Mouse (Mus musculus): ENCODE data around the gene Hs6st3.

Hs6st3 gene

DNA sequence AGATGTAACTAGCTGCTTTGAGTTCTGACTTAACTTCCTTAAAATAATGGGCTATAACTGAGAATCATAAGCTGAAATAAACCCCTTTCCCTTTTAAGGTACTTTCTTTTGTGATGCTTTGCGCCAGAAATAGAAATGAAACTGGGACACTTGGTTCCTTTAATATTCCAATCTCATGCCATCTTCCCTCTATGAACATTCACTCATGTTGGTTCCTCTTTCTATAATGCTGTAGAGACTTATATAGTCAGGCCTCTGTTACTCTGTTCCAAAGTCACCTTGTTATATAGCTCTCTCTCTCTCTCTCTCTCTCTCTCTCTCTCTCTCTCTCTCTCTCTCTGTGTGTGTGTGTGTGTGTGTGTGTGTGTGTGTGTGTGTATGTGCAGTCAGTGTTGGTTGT, 504.7 kb downstream of the Hs6st3 start:
- DNase-seq (ENCODE audit: low read depth, low spot score), result no peak

DNA sequence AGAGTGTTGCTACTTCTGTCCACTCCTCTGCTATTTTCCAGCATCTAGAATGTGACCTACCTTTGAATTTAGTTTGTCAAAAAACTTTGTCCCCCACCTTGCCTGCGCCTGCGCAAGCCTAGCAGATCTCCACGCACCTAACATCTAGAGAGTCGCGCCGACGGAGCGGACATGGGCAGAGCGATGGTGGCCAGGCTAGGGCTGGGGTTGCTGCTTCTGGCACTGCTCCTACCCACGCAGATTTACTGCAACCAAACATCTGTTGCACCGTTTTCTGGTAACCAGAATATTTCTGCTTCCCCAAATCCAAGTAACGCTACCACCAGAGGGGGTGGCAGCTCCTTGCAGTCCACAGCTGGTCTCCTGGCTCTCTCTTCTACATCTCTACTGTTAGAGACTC, 505.7 kb downstream of the Hs6st3 start:
- DNase-seq (ENCODE audit: low read depth, low spot score), result no peak

DNA sequence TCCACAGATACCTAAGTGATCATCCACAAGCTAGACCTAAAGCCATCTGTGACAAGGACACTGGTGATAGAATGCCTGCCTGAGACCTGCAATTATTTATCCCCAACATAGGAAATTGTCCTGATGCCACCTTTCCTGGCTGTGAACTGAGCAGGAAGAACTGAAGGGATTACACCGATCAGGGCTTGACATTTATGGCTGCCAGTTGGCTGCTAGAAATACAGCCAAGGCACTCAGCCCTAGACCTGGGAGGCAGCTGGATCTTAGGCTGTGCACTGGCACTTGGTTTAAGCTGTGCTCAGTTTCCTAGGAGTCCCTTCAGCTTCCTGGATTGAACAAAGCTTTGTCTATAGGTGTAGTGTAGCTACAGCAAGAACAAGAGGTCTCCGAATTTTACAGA, 518.8 kb downstream of the Hs6st3 start:
- DNase-seq (ENCODE audit: low read depth, low spot score), result no peak

DNA sequence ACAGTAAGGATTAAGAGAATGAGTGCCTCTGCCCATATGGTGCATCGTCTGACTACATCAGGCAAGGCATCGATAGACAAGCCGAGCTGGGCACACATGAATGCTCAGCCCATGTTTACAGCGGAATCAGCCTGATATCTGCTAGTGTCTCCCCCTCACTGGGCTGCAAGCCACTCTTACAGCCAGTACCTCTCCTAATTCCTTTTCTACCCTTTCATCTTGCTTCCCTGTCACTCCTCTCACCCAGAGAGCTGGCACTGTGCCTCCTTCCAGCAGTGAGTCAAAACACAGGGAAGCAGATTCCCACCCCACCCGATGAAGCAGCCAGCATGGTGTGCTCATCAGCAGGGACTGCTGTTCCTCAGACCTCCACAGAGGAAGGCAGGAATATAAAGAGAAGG, 527.6 kb downstream of the Hs6st3 start:
- no peak for DNase-seq (ENCODE audit: low read depth, low spot score)

DNA sequence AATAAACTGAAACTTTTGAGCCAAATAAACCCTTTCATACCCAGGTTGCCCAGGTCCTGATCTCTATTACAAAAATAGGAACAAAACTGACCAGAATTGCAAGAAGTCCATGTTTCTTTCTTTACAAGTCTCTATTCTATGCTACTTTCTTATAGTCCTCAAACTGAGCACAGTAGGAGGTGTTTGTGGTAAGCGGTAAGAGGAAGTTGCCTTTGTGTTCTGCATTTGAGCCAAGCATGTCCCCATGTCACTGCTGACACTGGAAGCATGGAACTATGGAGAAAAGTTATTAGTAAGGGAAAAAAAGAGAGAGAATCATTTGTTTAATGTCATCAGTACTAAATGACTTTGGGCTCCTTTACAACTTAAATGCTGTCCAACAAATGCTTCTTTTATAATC, 529.3 kb downstream of the Hs6st3 start:
- DNase-seq (ENCODE audit: low read depth, low spot score), result no peak

DNA sequence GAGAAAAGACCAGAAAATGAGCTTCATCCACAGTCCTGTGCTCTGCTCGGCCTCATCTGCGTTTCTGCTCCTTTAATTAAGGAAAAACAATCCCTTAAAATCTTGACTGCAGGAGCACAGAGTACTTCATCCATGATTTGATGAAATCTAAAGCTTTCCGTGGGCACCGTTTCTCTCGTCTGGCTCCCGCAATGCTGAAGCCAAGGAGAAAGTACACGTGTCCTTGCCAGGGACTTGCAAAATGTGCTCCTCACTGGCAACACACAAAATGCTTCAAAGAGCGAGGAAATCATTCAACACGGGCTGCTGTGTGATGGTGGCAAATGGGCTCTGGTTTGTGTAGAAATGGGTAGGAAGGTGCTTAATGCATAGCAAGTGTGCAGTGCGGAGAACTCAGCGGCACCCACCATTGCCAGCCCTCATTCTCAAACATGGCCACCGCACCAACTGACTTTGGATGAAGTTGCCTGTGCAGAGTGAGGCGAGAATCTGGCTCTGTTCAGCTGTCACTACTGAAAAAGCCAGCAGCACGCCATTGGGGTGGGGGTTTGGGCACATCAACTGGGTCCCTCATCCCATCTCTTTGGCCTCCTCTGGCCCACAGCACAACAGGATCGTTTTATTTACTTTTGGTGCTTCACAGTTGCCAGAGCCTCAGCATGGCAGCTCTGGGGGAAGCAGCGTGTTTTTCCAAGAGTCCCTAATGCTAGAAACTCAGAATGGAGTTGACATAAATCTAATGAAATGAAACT, 532.9 kb downstream of the Hs6st3 start:
- no peak for DNase-seq (ENCODE audit: low read depth, low spot score)

DNA sequence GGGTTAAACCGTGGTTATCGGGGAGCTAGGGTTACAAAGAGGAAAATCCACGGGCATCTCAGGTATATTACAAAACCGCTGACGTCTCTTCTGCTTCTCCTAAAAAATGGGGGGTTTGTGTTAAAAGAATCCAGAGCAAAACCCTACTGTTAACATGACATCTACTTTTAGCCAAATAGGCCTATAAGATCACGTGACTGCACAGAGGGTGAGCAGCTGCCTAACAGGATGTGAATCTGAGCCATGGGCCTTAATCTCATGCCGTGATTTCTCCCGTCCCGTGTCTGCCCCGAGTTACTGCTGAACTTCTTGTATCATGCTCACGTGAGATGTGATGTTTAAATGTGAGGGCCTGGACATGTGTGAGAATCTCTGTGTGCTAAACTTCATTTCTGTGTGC, 540.4 kb downstream of the Hs6st3 start:
- DNase-seq (ENCODE audit: low read depth, low spot score), result no peak

DNA sequence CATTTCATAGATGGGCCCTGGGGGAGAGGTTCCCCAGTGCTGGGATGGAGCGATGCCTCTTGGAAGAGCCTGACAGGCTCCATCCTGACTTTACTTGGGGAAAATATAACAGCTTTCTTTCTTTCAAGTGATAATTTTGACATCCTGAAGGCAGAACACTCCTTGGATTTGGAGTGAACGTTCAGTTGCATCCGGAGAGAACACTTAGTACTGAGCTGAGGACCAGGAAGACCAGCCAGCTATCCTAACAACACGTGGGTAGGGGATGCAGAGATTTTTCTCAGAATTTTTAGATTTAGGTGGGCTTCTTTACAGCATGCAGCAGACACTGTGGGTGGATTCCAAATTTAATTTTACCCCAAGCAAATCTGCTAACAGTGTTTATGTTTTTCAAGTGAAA, 541.9 kb downstream of the Hs6st3 start:
- no peak for DNase-seq (ENCODE audit: low read depth, low spot score)

DNA sequence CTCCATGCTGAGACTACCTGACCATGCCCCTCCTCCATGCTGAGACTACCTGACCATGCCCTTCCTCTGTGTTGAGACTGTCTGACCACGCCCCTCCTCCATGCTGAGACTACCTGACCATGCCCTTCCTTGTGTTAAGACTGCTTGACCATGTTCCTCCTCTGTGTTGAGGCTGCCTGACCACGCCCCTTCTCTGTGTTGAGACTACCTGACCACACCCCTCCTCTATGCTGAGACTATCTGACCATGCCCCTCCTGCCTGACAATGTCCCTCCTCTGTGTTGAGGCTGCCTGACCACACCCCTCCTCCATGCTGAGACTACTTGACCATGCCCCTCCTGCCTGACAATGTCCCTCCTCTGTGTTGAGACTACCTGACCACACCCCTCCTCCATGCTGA, 549.7 kb downstream of the Hs6st3 start:
- no peak for DNase-seq (ENCODE audit: low read depth, low spot score)

DNA sequence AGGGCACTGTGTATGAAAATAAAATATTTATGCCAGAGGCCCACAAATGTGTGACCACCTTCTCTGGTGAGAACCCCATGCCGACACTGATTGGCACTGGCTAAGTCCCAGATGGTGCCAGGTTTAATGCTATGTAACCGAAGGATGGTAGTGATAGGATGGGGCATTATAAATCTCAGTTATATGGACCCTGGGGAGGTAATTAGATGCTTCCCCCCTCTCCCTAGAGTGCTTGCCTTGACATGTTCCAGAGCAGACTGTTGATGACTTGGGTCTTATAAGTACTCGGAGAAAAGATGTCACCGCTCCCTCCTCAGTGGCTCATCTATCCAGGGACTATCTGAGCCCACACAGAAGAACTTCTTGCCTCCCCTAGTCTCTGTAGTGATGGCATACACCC, 561.8 kb downstream of the Hs6st3 start:
- no peak for DNase-seq (ENCODE audit: low read depth, low spot score)

DNA sequence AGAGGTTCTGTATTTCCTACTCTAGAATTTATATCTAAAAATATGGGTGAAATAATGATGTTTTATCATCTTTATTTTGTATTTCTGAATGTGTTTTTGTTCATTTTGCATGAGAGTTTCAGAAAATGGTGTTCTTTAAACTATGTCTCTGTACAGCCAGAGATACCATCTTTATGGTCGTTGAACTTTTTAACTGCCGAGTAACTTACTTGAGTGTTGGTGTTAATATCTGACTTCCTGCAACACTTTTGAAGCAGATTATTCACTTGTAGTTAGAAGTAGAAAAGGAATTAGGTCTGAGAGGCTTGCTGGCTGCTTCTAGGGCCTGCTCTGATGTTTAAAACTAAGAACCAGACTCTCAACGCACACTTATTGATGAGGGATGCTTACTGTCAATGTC, 576.6 kb downstream of the Hs6st3 start:
- DNase-seq (ENCODE audit: low read depth, low spot score), result no peak

DNA sequence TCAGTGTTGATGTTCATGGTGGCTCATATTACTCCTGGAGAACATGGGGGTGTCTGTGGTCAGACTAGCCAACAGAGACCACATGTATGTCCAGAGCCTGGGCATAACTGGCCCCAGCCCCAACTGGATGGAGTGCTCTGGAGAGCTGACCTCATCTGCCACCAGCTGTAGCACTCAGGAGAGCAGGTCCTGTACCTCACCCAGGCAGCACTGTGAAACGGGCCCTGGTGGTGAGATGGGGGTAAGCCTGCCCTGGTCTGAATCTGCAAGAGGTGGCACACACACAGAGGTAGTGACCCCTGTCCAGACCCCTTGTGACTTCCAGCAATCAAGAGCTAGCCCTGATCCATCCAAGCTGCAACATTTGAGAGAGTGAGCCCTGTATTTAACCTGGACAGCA, 579.2 kb downstream of the Hs6st3 start:
- DNase-seq (ENCODE audit: low read depth, low spot score), result no peak

DNA sequence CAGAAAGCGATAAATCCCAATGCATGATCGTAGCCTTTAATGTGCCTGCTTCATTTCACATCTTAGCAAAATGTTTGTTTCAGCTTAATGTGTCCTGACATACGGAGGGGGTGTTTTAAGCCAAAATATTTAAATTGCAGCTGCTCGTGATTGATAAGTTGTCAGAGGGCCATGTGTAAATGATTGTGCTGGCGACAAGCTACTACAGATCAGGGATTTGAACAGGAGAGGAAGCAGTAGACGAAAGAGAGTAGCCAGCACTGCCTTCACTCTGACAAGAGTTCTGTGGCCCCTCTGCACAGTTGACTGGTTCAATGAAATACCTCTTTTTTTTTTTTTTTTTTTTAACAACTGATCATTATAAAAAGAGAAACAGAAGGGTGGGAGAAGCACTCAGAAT, 587.0 kb downstream of the Hs6st3 start:
- DNase-seq (ENCODE audit: low read depth, low spot score), result no peak

DNA sequence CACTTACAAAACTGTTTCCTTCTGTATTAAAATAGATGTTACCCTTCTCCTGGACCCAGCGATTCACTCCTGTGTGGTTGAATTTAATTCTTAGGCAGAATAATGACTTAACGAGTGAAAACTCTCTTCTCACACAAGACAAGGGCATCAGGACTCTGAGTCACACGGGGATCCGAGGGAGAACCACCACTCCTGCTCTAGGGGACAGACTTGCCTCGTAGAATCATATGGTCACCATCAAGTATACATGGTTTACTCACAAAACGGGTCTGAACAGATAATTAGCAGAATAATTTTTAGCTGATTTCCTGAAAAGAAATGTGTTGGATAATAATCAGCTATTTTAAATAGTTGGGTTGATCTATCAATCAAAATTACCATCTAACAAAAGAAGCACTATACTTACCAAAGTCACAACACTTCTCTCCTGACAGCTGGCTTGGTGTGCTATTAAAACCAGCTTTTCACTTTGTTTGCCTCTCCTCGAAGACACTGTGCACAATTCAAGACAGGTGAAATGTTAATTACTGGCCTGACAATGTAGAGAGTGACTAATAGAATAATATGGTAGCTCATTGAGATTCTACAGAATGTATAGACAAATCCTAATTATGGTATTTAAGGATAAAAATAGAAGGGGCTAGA, 593.4 kb downstream of the Hs6st3 start:
- DNase-seq (ENCODE audit: low read depth, low spot score), result no peak

DNA sequence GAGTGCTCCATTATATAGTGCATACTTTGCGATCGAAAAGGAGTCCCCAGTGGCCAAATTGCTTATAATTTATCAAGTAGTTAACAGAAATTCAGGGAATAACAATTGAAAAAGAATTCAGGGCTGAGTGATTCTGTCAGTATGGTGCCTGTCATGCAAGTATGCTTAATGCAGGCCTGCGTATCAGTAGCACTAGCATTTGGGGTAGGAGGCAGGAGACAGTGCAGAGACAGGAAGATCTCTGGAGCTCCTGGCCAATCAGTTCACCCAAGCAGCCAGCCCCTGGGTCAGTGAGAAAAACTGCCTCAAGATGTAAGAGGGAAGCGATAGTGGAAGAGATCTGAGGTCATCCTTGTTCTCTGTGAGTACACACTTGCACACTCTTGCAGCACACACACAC, 594.1 kb downstream of the Hs6st3 start:
- no peak for DNase-seq (ENCODE audit: low read depth, low spot score)

DNA sequence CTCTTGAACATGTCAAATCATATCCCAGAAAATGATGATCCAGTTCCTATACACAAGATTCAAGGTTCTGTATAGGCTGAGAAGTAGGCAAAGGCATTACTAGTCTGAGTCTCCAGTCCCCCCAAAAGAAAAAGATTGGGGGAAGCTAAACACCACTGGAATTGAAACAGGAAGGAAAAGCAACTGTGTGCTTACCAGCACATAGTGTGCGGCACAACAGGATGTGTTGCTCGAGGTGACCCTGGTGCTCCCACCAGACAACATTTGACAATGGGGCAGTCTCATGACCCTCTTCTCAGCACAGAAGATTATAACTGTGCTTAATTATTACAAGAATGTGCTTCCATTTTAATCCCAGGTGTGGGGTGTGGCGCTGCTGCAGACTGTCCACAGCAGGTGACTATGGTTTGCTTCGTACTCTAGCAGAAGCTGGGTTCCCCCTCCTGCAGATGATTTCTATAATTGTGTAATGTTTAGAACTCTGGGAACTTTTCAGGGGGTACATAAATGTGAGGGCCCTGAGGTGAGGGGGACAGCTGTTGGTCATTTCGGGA, 599.3 kb downstream of the Hs6st3 start:
- DNase-seq (ENCODE audit: low read depth, low spot score), result no peak

DNA sequence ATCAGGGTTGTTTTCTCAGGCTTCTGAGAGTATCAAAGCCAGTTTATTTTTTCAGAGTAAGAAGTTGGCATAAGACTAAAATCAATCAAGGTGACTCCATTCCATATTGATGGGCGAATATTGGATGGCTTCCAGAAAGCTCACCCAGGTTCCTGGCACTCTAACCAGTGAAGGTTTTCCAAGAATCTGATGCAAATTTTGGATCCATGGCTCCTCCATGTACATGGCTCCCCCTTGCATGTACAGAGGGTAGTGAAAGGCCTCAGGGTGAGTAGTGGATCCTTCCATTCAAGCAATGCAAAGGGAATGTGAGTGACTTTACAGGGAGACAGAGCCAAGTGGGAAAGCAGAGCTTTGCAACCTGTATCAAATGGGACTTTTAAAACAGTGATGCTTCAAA, 603.6 kb downstream of the Hs6st3 start:
- DNase-seq (ENCODE audit: low read depth, low spot score), result no peak

DNA sequence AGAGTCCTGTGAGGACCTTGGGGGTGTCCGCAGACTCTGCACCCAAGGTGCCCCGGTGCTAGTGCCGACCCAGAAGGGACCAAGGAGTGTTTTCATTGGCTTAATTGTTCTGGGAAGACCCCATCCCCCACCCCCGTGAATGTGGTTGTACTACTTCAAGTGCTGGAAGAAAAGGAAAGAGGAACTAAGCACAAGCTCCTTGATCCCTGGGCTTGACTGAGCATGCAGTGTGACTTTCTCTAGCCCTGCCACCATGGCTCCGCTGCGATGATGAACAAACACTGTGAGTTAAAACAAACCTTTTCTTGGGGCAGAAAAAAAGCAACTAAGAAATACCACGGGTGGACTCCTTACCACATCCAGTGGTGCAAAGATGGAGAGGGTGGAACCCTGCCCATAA, 623.2 kb downstream of the Hs6st3 start:
- DNase-seq (ENCODE audit: low read depth, low spot score), result no peak

DNA sequence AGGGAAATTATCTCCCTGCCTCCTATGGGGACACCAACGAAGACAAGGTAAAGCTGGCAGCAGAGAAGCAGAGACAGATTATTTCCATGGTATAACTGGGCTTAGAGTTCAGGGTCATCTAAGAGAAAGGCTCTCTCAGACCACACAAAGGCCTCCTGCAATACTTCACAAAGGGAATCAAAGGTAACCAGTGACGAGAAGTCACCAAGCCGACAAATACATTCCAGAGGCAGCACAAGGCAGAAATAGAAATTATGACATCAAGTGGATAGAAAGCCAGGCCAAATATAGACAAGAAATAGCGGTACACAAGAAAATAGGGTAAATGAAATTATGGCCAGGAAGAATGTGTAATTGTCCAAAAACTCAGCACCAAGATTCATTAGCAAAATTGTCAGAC, 633.9 kb downstream of the Hs6st3 start:
- no peak for DNase-seq (ENCODE audit: low read depth, low spot score)

DNA sequence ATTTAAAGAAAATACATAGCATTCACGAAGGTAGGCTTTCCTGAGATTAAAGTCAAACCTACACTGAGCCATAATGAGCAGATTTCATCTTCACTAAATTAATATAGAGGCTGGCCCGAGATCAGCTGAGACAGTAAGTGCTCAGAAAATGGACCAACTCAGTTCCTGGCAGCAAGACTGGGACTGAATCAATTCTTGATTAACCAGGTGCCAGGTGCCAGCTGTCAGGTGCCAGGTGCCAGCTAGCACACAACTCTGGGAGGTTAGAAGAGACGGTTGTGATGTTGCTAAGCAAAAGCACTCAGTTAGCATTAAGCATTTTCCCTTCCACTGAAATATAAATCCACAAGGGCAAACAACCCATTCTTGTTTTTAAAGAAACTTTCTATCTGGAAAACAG, 638.1 kb downstream of the Hs6st3 start:
- no peak for DNase-seq (ENCODE audit: low read depth, low spot score)

DNA sequence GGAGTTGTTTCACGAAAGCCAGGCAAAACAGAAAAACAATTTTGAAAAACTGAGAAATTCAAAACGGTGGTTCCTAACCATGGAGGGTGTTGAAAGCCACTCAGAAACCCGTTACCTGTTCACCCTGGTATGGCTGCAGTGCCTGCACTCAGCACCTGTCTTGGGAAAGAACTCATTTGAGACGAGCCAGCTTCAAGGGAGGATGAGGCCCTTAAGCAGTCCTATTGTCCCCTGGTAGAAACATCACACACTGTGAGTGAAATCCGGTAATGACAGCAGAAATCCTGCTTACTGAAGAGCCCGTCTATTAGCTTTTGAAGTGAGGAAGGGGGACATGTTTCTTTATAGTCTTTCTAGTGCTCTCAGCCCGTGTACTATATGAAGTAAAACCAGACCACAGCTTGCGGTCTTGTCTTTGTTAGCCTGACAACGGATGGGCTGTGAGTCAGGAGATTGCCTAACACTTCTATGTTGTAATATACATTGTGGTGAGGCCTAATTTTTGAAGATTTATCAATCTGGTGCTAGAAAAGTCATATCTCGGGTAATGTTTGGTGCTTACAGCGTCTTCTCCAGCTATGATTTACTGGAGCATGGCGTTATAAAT, 641.9 kb downstream of the Hs6st3 start:
- DNase-seq (ENCODE audit: low read depth, low spot score), result no peak

DNA sequence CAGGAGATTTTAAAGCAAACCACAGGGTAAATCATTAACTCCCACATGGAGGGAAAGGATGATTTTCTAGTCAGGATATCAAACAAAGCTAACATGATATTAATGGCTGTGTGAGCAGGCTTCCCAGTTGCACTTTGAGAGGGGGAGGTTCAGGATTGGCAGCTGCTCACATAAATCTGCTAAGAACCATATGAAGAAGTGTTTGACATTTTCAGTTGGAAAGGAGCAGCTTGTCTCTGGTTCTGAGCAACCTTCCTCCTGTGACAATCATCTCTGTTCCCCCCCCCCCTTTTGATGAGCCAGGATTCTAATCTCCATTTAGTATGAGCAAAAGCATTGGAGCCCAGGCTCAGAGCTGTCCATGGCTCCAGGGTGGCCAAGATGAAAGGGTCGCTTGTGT, 643.0 kb downstream of the Hs6st3 start:
- DNase-seq (ENCODE audit: low read depth, low spot score), result no peak

DNA sequence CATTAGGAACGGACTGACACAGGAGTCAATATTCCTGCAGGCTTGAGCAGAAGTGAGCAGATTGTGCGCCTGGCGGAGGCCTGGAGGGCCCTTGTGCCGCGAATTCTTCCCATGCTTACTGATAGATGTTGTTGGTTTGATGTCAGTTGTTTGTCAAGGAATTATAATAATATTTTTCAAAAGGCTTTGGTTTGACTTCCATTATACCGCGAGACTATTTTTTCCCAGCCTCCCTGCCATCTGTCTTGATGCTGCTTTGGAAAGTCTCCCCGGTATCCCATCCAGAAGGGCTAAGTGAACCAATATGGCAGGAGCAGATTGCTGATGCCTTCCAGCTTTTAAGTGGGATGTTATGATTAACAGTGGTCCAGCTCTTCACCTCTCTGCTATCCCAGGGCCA, 651.3 kb downstream of the Hs6st3 start:
- DNase-seq (ENCODE audit: low read depth, low spot score), result no peak
